Mouse (Mus musculus) olfactory bulb, adult 2 months (tissue): ENCODE measurements at regions not wholly inside any gene's neighbourhood (a gene's known extent, or its start where the extent isn't known, plus 50 kb on each side); places are given as distances from the start of the nearest gene placed in this dataset.
"Not testable (repeated sequence)": the region's sequence is repeated elsewhere in the genome, so short reads cannot be mapped to it uniquely, and the experiment has no call there.

Experiments
- CTCF ChIP-seq: fragments of 200-500 bp; IDR thresholded peaks from 2 replicates; pipeline ENCODE4 v1.5.1; 2012; ENCODE audit warnings: low read depth, mild to moderate bottlenecking, low read length, moderate library complexity; ENCODE audit not compliant: insufficient read depth
- POLR2A ChIP-seq: fragments of 200-500 bp; IDR thresholded peaks from 2 replicates; pipeline ENCODE4 v1.6.1; 2012; ENCODE audit warnings: mild to moderate bottlenecking, low read depth, low read length, moderate library complexity; ENCODE audit not compliant: insufficient read depth

DNA sequence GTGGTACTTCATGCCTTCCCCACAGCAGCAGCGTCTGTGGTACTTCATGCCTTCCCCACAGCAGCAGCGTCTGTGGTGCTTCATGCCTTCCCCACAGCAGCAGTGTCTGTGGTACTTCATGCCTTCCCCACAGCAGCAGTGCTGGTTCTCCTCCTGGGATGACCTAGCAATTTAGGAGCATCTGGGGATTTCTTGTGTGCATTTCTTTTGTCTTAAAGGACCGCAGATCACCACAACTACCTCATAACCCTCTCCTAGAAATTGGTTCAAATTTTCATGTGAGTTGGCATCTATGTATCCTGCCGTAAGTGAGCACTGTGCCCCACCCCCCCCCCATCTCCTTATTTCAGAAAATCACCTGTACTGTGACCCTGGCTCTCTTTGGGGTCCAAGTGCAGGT lies 297.0 kb downstream of the Eipr1 start:
- TF ChIP-seq CTCF, POLR2A: not testable (repeated sequence)
